Mouse (Mus musculus) small intestine, adult 2 months (tissue): ENCODE data around the gene Foxn3.

Experiments
- CTCF ChIP-seq: fragments of 200-500 bp; IDR thresholded peaks from 2 replicates; pipeline ENCODE4 v1.5.1; 2012; ENCODE audit warnings: low read depth, mild to moderate bottlenecking, control low read depth, inconsistent platforms, low read length, moderate library complexity, mixed read lengths; ENCODE audit not compliant: insufficient replicate concordance, insufficient read length; ENCODE audit errors: extremely low read depth
- POLR2A ChIP-seq: fragments of 200-500 bp; IDR thresholded peaks from 2 replicates; pipeline ENCODE4 v1.6.1; 2012; ENCODE audit warnings: low read depth, mild to moderate bottlenecking, control low read depth, inconsistent platforms, low read length, moderate library complexity

GRCm38 (mm10) chr12:99326157-99326556 lies 237.2 kb downstream of the Foxn3 start:
- no peak for TF ChIP-seq POLR2A
- TF ChIP-seq CTCF, result no peak
